Mouse (Mus musculus): ENCODE measurements at regions not wholly inside any gene's neighbourhood (a gene's known extent, or its start where the extent isn't known, plus 50 kb on each side); places are given as distances from the start of the nearest gene placed in this dataset.

DNA sequence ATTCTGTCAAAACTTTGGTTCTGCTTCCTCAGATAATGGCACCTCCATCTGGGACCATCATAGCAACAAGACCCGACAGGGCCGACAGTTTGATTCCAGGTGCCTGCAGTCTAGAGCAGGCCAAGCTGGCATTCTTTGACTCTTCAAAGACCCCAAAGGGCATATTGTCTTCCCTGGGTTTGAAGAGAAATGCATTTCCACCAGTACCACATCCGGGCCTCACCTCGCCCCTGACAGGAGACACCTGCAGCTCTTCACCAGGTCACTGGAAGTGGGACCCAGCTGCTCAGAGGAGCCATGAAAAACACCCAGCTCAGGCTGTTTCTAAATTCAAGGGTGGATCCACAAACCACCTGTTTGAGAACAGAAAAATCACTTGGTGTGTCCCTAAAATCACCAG is 222.2 kb downstream of the Emx2 start:
- Histone ChIP-seq H3K27ac (ENCODE audit: low read depth) (no peak overlapping the region), H3K27me3 (ENCODE audit: insufficient read depth, low read length) (no peaks in the 10 kb centered on the region), H3K4me1 (ENCODE audit: insufficient read depth) (no peaks in the 10 kb centered on the region), H3K9ac (replicated peaks) (no peak overlapping the region), H3K4me3 (ENCODE audit: low read depth, low read length) (no peak overlapping the region), H3K4me2 (ENCODE audit: low read depth, low read length) (no peak overlapping the region), H3K36me3 (replicated peaks; ENCODE audit: insufficient read depth, low read length) (no peaks in the 10 kb centered on the region), H3K9me3 (ENCODE audit: low read length) (no peaks in the 10 kb centered on the region)
- 82% methylated on average over 4 of the region's 4 CpGs for WGBS (ENCODE audit: insufficient replicate concordance)
- no peak for ATAC-seq
- TF ChIP-seq CTCF (IDR thresholded peaks at IDR 0.05; ENCODE audit: low read depth) (no peak), EP300 (IDR thresholded peaks at IDR 0.05; ENCODE audit: low read depth) (no peak)
- DNase-seq = no peak

GRCm38 (mm10) chr19:59684292-59684691 is 226.1 kb downstream of the Emx2 start:
- Histone ChIP-seq H3K4me2 (ENCODE audit: low read depth, low read length) (no peak overlapping the region), H3K9me3 (ENCODE audit: low read length) (no peaks in the 10 kb centered on the region), H3K9ac (replicated peaks) (no peak overlapping the region), H3K4me3 (ENCODE audit: low read depth, low read length) (no peak overlapping the region), H3K4me1 (ENCODE audit: insufficient read depth) (no peaks in the 10 kb centered on the region), H3K36me3 (replicated peaks; ENCODE audit: insufficient read depth, low read length) (no peaks in the 10 kb centered on the region), H3K27ac (ENCODE audit: low read depth) (no peak overlapping the region), H3K27me3 (ENCODE audit: insufficient read depth, low read length) (no peaks in the 10 kb centered on the region)
- ATAC-seq (no peak), DNase-seq (no peak)
- 83% methylated on average over 7 of the region's 7 CpGs for WGBS (ENCODE audit: insufficient replicate concordance)
- TF ChIP-seq EP300 (IDR thresholded peaks at IDR 0.05; ENCODE audit: low read depth) = no peak
- TF ChIP-seq CTCF (IDR thresholded peaks at IDR 0.05; ENCODE audit: low read depth) = no peak

DNA sequence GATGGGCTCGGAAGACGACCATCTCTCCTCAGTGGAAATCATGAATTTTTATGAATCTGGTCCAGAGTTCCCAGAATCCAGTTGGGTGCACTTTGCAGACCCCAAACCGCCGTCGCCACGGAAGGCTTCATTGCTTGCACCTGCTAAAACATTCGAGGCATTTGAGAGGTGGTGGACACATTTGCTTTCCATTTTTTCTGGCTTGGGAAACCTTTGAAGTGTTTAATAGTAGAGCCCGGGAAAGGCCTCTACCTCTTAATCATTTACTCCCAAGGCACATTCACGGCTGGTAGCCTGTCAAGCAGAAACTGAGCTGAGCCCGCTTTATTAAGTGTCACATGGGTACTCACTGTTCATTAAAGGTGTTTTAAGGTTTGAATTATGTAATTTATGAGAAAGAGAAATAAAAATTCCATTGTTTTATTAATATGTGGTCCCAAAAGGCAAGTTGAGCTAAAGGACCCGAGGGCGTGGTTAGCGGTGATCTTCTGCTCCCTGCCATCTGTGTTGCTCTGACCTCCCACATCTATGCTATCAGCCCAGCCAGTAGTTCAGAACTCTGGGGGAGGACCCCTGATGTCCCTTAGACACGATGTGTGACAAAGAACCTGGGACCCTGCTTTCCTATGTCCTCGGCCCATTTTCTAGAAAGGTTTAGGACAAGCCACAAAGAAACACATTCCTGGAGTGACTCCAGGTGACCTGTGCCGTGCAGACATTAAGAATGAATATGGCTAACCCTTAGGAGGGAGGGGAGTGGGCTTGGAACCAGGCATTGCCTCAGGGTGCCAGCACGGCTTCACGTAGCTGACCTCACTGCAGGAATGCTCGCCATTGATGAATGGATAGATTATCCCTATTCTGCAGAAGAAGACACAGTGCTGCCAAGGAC is 227.9 kb downstream of the Emx2 start:
- Histone ChIP-seq H3K27ac (ENCODE audit: low read depth) (no peak overlapping the region), H3K4me1 (ENCODE audit: insufficient read depth) (no peaks in the 10 kb centered on the region), H3K9ac (replicated peaks) (no peak overlapping the region), H3K27me3 (ENCODE audit: insufficient read depth, low read length) (no peaks in the 10 kb centered on the region), H3K9me3 (ENCODE audit: low read length) (no peaks in the 10 kb centered on the region), H3K4me3 (ENCODE audit: low read depth, low read length) (no peak overlapping the region), H3K4me2 (ENCODE audit: low read depth, low read length) (no peak overlapping the region), H3K36me3 (replicated peaks; ENCODE audit: insufficient read depth, low read length) (no peaks in the 10 kb centered on the region)
- 77% methylated on average over 19 of the region's 19 CpGs for WGBS (ENCODE audit: insufficient replicate concordance)
- DNase-seq = no peak
- TF ChIP-seq CTCF (IDR thresholded peaks at IDR 0.05; ENCODE audit: low read depth) = no peak
- no peak for TF ChIP-seq EP300 (IDR thresholded peaks at IDR 0.05; ENCODE audit: low read depth)
- no peak for ATAC-seq

GRCm38 (mm10) chr19:59687206-59687605 is 229.0 kb downstream of the Emx2 start:
- Histone ChIP-seq H3K9me3 (ENCODE audit: low read length) (no peaks in the 10 kb centered on the region), H3K36me3 (replicated peaks; ENCODE audit: insufficient read depth, low read length) (no peaks in the 10 kb centered on the region), H3K27me3 (ENCODE audit: insufficient read depth, low read length) (no peaks in the 10 kb centered on the region), H3K9ac (replicated peaks) (no peak overlapping the region), H3K27ac (ENCODE audit: low read depth) (no peak overlapping the region), H3K4me2 (ENCODE audit: low read depth, low read length) (no peak overlapping the region), H3K4me3 (ENCODE audit: low read depth, low read length) (no peak overlapping the region), H3K4me1 (ENCODE audit: insufficient read depth) (no peaks in the 10 kb centered on the region)
- WGBS (ENCODE audit: insufficient replicate concordance) = 63% methylated on average over 7 of the region's 7 CpGs
- TF ChIP-seq EP300 (IDR thresholded peaks at IDR 0.05; ENCODE audit: low read depth) (no peak), CTCF (IDR thresholded peaks at IDR 0.05; ENCODE audit: low read depth) (no peak)
- ATAC-seq (no peak), DNase-seq (no peak)

DNA sequence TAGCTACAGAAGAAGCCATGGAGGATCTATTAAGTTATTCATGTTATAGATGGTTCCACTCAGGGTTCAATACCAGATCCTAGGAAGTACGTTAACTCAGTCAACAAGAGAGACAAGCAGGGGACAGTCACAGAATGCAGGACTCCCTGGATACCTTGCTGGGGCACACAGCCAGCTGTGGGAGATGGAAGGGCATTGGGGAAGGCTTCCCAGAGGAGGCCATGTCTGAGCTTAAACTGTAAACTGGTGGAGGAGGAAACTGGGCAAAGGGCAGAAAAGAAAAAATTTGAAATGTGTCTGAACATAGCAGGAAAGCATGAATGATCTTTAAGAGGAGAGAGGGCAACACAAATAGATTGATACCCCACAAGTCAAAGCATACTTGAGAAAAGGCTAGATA is 229.5 kb downstream of the Emx2 start:
- no peak overlapping the region for H3K27ac ChIP-seq (ENCODE audit: low read depth)
- WGBS (ENCODE audit: insufficient replicate concordance) = 50% methylated on average over 1 of the region's 1 CpGs
- H3K36me3 ChIP-seq (replicated peaks; ENCODE audit: insufficient read depth, low read length) = no peaks in the 10 kb centered on the region
- H3K9ac ChIP-seq (replicated peaks) = no peak overlapping the region
- ATAC-seq (no peak), DNase-seq (no peak)
- no peaks in the 10 kb centered on the region for H3K9me3 ChIP-seq (ENCODE audit: low read length)
- TF ChIP-seq EP300 (IDR thresholded peaks at IDR 0.05; ENCODE audit: low read depth) (no peak), CTCF (IDR thresholded peaks at IDR 0.05; ENCODE audit: low read depth) (no peak)
- no peak overlapping the region for H3K4me2 ChIP-seq (ENCODE audit: low read depth, low read length)
- no peak overlapping the region for H3K4me3 ChIP-seq (ENCODE audit: low read depth, low read length)
- H3K4me1 ChIP-seq (ENCODE audit: insufficient read depth) = no peaks in the 10 kb centered on the region
- H3K27me3 ChIP-seq (ENCODE audit: insufficient read depth, low read length) = no peaks in the 10 kb centered on the region

DNA sequence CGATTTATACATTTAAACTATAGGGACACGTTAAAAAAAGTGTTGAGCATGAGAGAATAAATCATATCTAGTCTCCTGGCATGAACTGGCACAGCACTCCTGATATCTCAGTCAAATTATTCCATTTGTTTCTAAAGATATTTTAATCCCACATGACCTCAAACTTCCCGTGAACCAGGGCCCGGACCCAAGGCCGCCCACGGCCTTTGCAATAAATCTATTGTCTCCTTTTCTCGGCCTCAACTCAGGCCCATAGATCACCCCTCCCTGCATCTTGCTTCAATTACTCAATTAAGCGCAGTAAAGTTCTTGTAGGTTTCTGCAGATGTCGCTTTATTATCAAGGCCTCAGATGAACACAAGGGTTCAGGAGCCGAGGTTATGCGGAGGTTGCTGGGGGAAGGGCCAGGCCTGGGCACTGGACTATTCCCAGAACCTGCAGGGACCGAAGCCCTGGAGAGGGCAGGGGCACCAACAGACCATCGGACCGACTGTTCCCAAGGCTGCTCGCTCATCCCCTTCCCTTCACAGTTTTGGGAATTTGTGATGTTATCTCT is 233.4 kb downstream of the Emx2 start:
- Histone ChIP-seq H3K9me3 (ENCODE audit: low read length) (no peaks in the 10 kb centered on the region), H3K4me3 (ENCODE audit: low read depth, low read length) (no peak overlapping the region), H3K36me3 (replicated peaks; ENCODE audit: insufficient read depth, low read length) (no peaks in the 10 kb centered on the region), H3K27ac (ENCODE audit: low read depth) (no peak overlapping the region), H3K4me1 (ENCODE audit: insufficient read depth) (no peaks in the 10 kb centered on the region), H3K9ac (replicated peaks) (no peak overlapping the region), H3K27me3 (ENCODE audit: insufficient read depth, low read length) (no peaks in the 10 kb centered on the region), H3K4me2 (ENCODE audit: low read depth, low read length) (no peak overlapping the region)
- DNase-seq (no peak), ATAC-seq (no peak)
- TF ChIP-seq EP300 (IDR thresholded peaks at IDR 0.05; ENCODE audit: low read depth) (no peak), CTCF (IDR thresholded peaks at IDR 0.05; ENCODE audit: low read depth) (no peak)
- WGBS (ENCODE audit: insufficient replicate concordance) = 72% methylated on average over 15 of the region's 15 CpGs

All from liver, postnatal 0 days (tissue).